In genomic region chr15:85806886-85807285, GRCm38 (mm10) we compare ENCODE assay signal across 34 mouse cellular contexts. TPM values are rescaled to one million over a fixed set of nuclear protein-coding genes. Genes with fewer than 3 reads are reported as not detected.
"Had no signal": no experiment of that assay in that cellular context is flagged by ENCODE, and none has a peak within 500 bp of the region (broad histone marks: within the 10 kb centered on the region; RNA-seq: fewer than 3 reads in every experiment).

No protein-coding gene starts in this region.

- H3K27ac ChIP-seq: heart, embryonic 13.5 days; heart, embryonic 15.5 days; hindbrain, embryonic 10.5 days; hindbrain, embryonic 12.5 days; hindbrain, embryonic 13.5 days; hindbrain, embryonic 14.5 days; hindbrain, embryonic 15.5 days; hindbrain, postnatal 0 days; intestine, embryonic 15.5 days; kidney, embryonic 15.5 days; kidney, postnatal 0 days; layer of hippocampus, adult 2 months; left cerebral cortex, adult 2 months had no signal

- H3K27me3 ChIP-seq: heart, embryonic 12.5 days; heart, embryonic 13.5 days; heart, embryonic 15.5 days; hindbrain, embryonic 12.5 days; hindbrain, embryonic 13.5 days; hindbrain, embryonic 15.5 days; intestine, embryonic 15.5 days; kidney, embryonic 15.5 days had no signal

- H3K9me3 ChIP-seq: heart, embryonic 12.5 days; heart, embryonic 13.5 days; heart, embryonic 15.5 days; hindbrain, embryonic 10.5 days; hindbrain, embryonic 12.5 days; hindbrain, embryonic 13.5 days; hindbrain, embryonic 15.5 days; intestine, embryonic 15.5 days; kidney, embryonic 15.5 days had no signal

- DNase-seq: heart, postnatal 10 days; heart, postnatal 36 days; heart, postnatal 4 days; kidney, adult 11 months; kidney, adult 18-20 months; kidney, adult 2 months; kidney, adult 8-10 months; kidney, adult 9 months; kidney, postnatal 10 days; kidney, postnatal 14 days; kidney, postnatal 25 days; kidney, postnatal 36 days; kidney, postnatal 4 days; layer of hippocampus, adult 9-11 months; layer of hippocampus, postnatal 36 days had no signal

- H3K9ac ChIP-seq: heart, embryonic 12.5 days; heart, embryonic 13.5 days; heart, embryonic 15.5 days; hindbrain, embryonic 12.5 days; hindbrain, embryonic 14.5 days; hindbrain, embryonic 15.5 days; intestine, embryonic 15.5 days; kidney, embryonic 15.5 days had no signal

- ATAC-seq: hindbrain, embryonic 16.5 days; hindbrain, postnatal 0 days; inflammation-experienced regulatory T-cells, adult 6 months; intestine, embryonic 15.5 days; intestine, embryonic 16.5 days; intestine, postnatal 0 days had no signal

- H3K4me2 ChIP-seq: heart, embryonic 12.5 days; heart, embryonic 13.5 days; heart, embryonic 15.5 days; hindbrain, embryonic 12.5 days; hindbrain, embryonic 13.5 days; hindbrain, embryonic 14.5 days; hindbrain, embryonic 15.5 days; intestine, embryonic 15.5 days; kidney, embryonic 15.5 days had no signal

- H3K36me3 ChIP-seq: heart, embryonic 12.5 days; heart, embryonic 15.5 days; hindbrain, embryonic 10.5 days; hindbrain, embryonic 12.5 days; hindbrain, embryonic 13.5 days; hindbrain, embryonic 15.5 days; intestine, embryonic 15.5 days; kidney, embryonic 15.5 days had no signal

- H3K4me3 ChIP-seq: heart, embryonic 12.5 days; heart, embryonic 13.5 days; heart, embryonic 15.5 days; hindbrain, embryonic 10.5 days; hindbrain, embryonic 12.5 days; hindbrain, embryonic 13.5 days; hindbrain, embryonic 15.5 days; intestine, embryonic 15.5 days; kidney, embryonic 15.5 days; layer of hippocampus, adult 2 months; left cerebral cortex, adult 2 months had no signal

RNA-seq across cellular contexts. Expression of gene Pkdrej, which starts 14.6 kb away (rescaled TPM):
- total RNA-seq: hematopoietic stem cell, adult 5-6 weeks had no signal
- polyA plus RNA-seq: hindbrain, embryonic 10.5 days; hindbrain, embryonic 12.5 days; inflammation-experienced regulatory T-cells, adult 6 months had no signal
